Mouse (Mus musculus): ENCODE results near the gene Msl2. TPM values are rescaled to one million over a fixed set of nuclear protein-coding genes. Genes with fewer than 3 reads are reported as not detected.

Msl2 gene
- polyA plus RNA-seq, 1 experiment, result 18.5 TPM

DNA sequence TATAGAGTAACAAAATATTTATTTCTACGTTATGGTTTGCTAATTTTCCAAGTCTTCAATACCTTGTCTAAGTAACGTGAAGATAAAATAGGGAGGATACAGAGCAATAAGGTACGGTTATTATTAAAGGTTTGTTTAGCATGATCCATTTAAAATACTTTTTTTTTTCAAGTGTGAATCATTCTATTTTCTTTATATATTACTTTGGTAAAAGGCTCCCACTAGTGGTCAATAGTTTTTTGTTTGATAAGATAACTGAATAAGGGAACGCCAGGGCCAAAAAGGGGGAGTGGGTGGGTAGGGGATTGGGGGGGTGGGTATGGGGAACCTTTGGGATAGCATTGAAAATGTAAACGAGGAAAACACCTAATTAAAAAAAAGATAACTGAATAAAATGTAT, 79.0 kb downstream of the Msl2 start:
- DNase-seq (ENCODE audit: low spot score), result no peak

Other genes starting within 250 kb of the Msl2 start
- gene Pccb, start 39.2 kb upstream of the Msl2 start, polyA plus RNA-seq (2012; rRNA removed), result 56.6 and 61.2 TPM in 2 replicates
- 18.9 and 23.8 TPM in 2 replicates for gene Ppp2r3a, start 177.7 kb downstream of the Msl2 start, polyA plus RNA-seq (2012; rRNA removed)